ENCODE assay signal across 25 mouse cellular contexts in the genomic region with DNA sequence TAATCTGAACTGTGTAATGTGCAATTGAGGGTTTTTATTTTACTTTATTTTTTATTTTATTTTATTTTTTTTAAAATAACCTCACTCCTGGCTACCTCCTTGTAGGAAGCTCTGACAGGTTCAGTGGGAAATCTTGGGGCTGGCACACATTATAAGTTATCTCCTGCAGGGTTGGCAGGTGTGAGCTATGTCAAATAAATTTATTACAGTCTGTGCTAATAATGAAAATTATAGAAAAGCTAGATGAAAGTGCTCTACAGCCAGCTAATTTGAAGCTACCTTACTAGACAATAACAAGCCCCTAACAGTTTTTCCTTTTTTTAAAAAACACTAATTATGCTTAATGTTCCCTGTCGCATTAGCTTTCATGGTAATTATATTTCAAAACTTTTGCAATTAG.
DNase-seq lines count a peak whose midpoint lies in the region; ATAC-seq lines count a peak whose summit lies in the region.
"Had no signal": no experiment of that assay in that cellular context is flagged by ENCODE, and none has a peak within 500 bp of the region (broad histone marks: within the 10 kb centered on the region; RNA-seq: fewer than 3 reads in every experiment).

No protein-coding gene starts in this region.

- H3K36me3 ChIP-seq in forebrain, embryonic 11.5 days (ENCODE audit: control insufficient read depth, insufficient read depth, low read length): no peaks in the 10 kb centered on the region
- no peaks in the 10 kb centered on the region for H3K36me3 ChIP-seq in forebrain, embryonic 10.5 days (replicated peaks)
- no peaks in the 10 kb centered on the region for H3K36me3 ChIP-seq in forebrain, embryonic 14.5 days (ENCODE audit: control insufficient read depth, insufficient read depth, low read length)
- H3K36me3 ChIP-seq: embryonic facial prominence, embryonic 10.5 days; embryonic facial prominence, embryonic 15.5 days; heart, embryonic 10.5 days; heart, embryonic 15.5 days; hindbrain, embryonic 12.5 days; liver, embryonic 12.5 days; midbrain, embryonic 12.5 days had no signal

- no peak overlapping the region for H3K9ac ChIP-seq in forebrain, embryonic 11.5 days (ENCODE audit: low read length)
- no peak overlapping the region for H3K9ac ChIP-seq in forebrain, embryonic 14.5 days (ENCODE audit: low read length)
- H3K9ac ChIP-seq: embryonic facial prominence, embryonic 15.5 days; heart, embryonic 15.5 days; hindbrain, embryonic 12.5 days; liver, embryonic 12.5 days; liver, postnatal 0 days; midbrain, embryonic 12.5 days had no signal

- 59% methylated on average over 1 of the region's 1 CpGs for WGBS in forebrain, embryonic 11.5 days
- 77% methylated on average over 1 of the region's 1 CpGs for WGBS in forebrain, embryonic 10.5 days
- WGBS in forebrain, embryonic 14.5 days: 32% methylated on average over 1 of the region's 1 CpGs

- no peak overlapping the region for H3K4me3 ChIP-seq in forebrain, embryonic 11.5 days (ENCODE audit: low read depth, low read length)
- H3K4me3 ChIP-seq in forebrain, embryonic 10.5 days: no peak overlapping the region
- H3K4me3 ChIP-seq in forebrain, embryonic 14.5 days (ENCODE audit: low read depth, low read length): no peak overlapping the region
- H3K4me3 ChIP-seq: embryonic facial prominence, embryonic 10.5 days; embryonic facial prominence, embryonic 15.5 days; heart, embryonic 10.5 days; heart, embryonic 15.5 days; hindbrain, embryonic 12.5 days; left cerebral cortex, adult 2 months; liver, embryonic 12.5 days; midbrain, embryonic 12.5 days had no signal

- ATAC-seq in forebrain, embryonic 11.5 days (replicated peaks; ENCODE audit: low FRiP score): peak; percentile 46
- ATAC-seq in forebrain, embryonic 14.5 days: peak; percentile 50
- ATAC-seq: CD4-positive, CD25-positive, alpha-beta regulatory T cell, adult 4 months; inflammation-experienced regulatory T-cells, adult 6 months; liver, embryonic 12.5 days; liver, postnatal 0 days had no signal

- no peak overlapping the region for H3K4me2 ChIP-seq in forebrain, embryonic 11.5 days (ENCODE audit: low read depth, low read length, severe bottlenecking)
- H3K4me2 ChIP-seq in forebrain, embryonic 14.5 days (ENCODE audit: low read length): no peak overlapping the region
- H3K4me2 ChIP-seq: embryonic facial prominence, embryonic 15.5 days; heart, embryonic 15.5 days; hindbrain, embryonic 12.5 days; liver, embryonic 12.5 days; midbrain, embryonic 12.5 days had no signal

- no peaks in the 10 kb centered on the region for H3K9me3 ChIP-seq in forebrain, embryonic 11.5 days (ENCODE audit: control insufficient read depth, low read length)
- no peaks in the 10 kb centered on the region for H3K9me3 ChIP-seq in forebrain, embryonic 10.5 days
- H3K9me3 ChIP-seq in forebrain, embryonic 14.5 days (replicated peaks; ENCODE audit: control insufficient read depth, low read length): no peaks in the 10 kb centered on the region
- H3K9me3 ChIP-seq: embryonic facial prominence, embryonic 10.5 days; embryonic facial prominence, embryonic 15.5 days; heart, embryonic 10.5 days; heart, embryonic 15.5 days; hindbrain, embryonic 12.5 days; liver, embryonic 12.5 days; midbrain, embryonic 12.5 days had no signal

- H3K4me1 ChIP-seq in forebrain, embryonic 11.5 days (replicated peaks; ENCODE audit: control insufficient read depth, insufficient read depth, low read length): peaks cover 3% of the 10 kb centered on the region; the same call in 1 of the 2 replicates
- H3K4me1 ChIP-seq in forebrain, embryonic 10.5 days: peaks cover 28% of the 10 kb centered on the region
- peaks cover 5% of the 10 kb centered on the region for H3K4me1 ChIP-seq in forebrain, embryonic 14.5 days (ENCODE audit: control insufficient read depth, insufficient read depth, low read length)
- H3K4me1 ChIP-seq: embryonic facial prominence, embryonic 10.5 days; heart, embryonic 10.5 days; heart, embryonic 15.5 days; liver, embryonic 12.5 days had no signal

- no peak overlapping the region; the same call in 1 of the 2 replicates for H3K27ac ChIP-seq in forebrain, embryonic 11.5 days (ENCODE audit: low read depth, low read length)
- H3K27ac ChIP-seq in forebrain, embryonic 10.5 days: no peak overlapping the region
- H3K27ac ChIP-seq in forebrain, embryonic 14.5 days (ENCODE audit: low read depth, low read length): no peak overlapping the region
- H3K27ac ChIP-seq: embryonic facial prominence, embryonic 10.5 days; embryonic facial prominence, embryonic 15.5 days; heart, embryonic 10.5 days; heart, embryonic 15.5 days; hindbrain, embryonic 12.5 days; left cerebral cortex, adult 2 months; liver, embryonic 12.5 days; midbrain, embryonic 12.5 days had no signal

- no peaks in the 10 kb centered on the region for H3K27me3 ChIP-seq in forebrain, embryonic 11.5 days (ENCODE audit: control insufficient read depth, insufficient read depth, low read length)
- H3K27me3 ChIP-seq in forebrain, embryonic 10.5 days (ENCODE audit: poor library complexity, severe bottlenecking): peaks cover 6% of the 10 kb centered on the region; the same call in 1 of the 2 replicates
- H3K27me3 ChIP-seq in forebrain, embryonic 14.5 days (replicated peaks; ENCODE audit: control insufficient read depth, insufficient read depth, low read length): no peaks in the 10 kb centered on the region
- H3K27me3 ChIP-seq: embryonic facial prominence, embryonic 15.5 days; heart, embryonic 15.5 days; hindbrain, embryonic 12.5 days; liver, embryonic 12.5 days; midbrain, embryonic 12.5 days had no signal

- DNase-seq in forebrain, embryonic 11.5 days (ENCODE audit: low spot score): no peak
- DNase-seq in forebrain, embryonic 10.5 days (ENCODE audit: extremely low spot score, low spot score): no peak
- DNase-seq in brain, adult 2 months (ENCODE audit: low read depth, low spot score): peak; percentile 49
- peak; percentile 31 for DNase-seq in cerebellum, adult 9-11 months
- no peak for DNase-seq in forebrain, embryonic 14.5 days (ENCODE audit: low spot score)
- no peak for DNase-seq in c-Kit-positive CD71-positive TER-119-positive erythroid progenitor cells, embryonic 14.5 days (ENCODE audit: low spot score)
- DNase-seq in urinary bladder, postnatal 36 days (ENCODE audit: low spot score in 2 of 2): no peak
- DNase-seq: adrenal gland, postnatal 25 days; gastrocnemius, postnatal 25 days; heart, adult 11 months; kidney, adult 11 months; kidney, postnatal 14 days; liver, postnatal 0 days; lung, postnatal 36 days; right cerebral cortex, postnatal 14 days had no signal

Comparison
In these comparisons a context has a peak if more than half of its experiments do, and no peak if none do; other contexts are left out.
1. DNase-seq: peak in brain, adult 2 months (single experiment) and cerebellum, adult 9-11 months (single experiment); none in forebrain, embryonic 11.5 days (single experiment), forebrain, embryonic 10.5 days (single experiment), forebrain, embryonic 14.5 days (single experiment), c-Kit-positive CD71-positive TER-119-positive erythroid progenitor cells, embryonic 14.5 days (single experiment) and urinary bladder, postnatal 36 days (0 of 2).